Mouse (Mus musculus): ENCODE measurements around the gene Smarcc2. TPM values are rescaled to one million over a fixed set of nuclear protein-coding genes. Genes with fewer than 3 reads are reported as not detected.

Gene Smarcc2
- polyA plus RNA-seq, 1 experiment from 2014 or later: 177 TPM

DNA sequence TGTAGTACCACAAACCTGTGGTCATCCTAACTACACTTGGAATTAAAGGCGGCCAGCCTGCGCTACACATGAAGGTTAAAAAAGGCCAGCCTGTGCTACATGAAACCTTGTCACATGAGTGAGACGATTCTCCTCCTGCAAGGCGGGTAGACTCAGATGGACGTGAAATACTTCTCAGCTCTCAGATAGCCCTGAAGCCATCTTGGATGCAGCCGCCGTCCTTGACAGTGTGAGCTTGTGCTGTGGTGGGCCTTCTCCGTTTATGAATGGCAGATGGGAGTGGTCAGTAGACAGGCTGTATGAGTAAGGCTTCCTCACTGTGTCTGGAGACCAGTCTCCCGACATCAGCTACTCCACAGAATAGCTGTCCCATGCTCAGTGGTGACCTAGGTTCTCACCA lies 50.2 kb downstream of the Smarcc2 start:
- 93% methylated on average over 9 of the region's 9 CpGs for WGBS
- Histone ChIP-seq H3K4me2 (no peak overlapping the region), H3K9me3 (no peaks in the 10 kb centered on the region), H3K4me1 (replicated peaks) (no peaks in the 10 kb centered on the region), H3K4me3 (no peak overlapping the region), H3K27ac (replicated peaks) (no peak overlapping the region), H3K27me3 (no peaks in the 10 kb centered on the region), H3K9ac (no peak overlapping the region), H3K36me3 (no peaks in the 10 kb centered on the region)
- ATAC-seq (ENCODE audit: low FRiP score, low read depth): no peak

DNA sequence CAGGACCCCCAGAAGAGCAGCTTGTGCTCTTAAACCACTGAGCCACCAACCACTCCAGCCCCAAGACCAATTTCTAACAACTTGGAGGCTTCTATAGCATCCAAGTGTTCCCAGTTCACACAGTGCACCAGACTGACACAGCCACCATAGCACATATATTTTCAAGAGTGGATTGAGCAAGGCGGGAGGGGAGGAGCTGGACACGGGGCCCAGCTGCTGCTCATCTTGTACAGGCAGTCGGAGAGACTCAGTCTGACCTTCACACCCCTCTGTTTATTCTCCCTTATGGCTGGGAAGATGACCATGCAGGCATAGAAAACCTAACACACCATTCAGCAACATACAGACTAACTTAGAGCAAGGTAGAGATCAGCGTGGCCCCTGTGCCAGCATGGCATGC lies 50.8 kb downstream of the Smarcc2 start:
- Histone ChIP-seq H3K27me3 (no peaks in the 10 kb centered on the region), H3K9me3 (no peaks in the 10 kb centered on the region), H3K4me2 (no peak overlapping the region), H3K36me3 (no peaks in the 10 kb centered on the region), H3K9ac (no peak overlapping the region), H3K4me3 (no peak overlapping the region), H3K27ac (replicated peaks) (no peak overlapping the region), H3K4me1 (replicated peaks) (no peaks in the 10 kb centered on the region)
- no peak for ATAC-seq (ENCODE audit: low FRiP score, low read depth)
- WGBS: 88% methylated on average over 4 of the region's 4 CpGs

DNA sequence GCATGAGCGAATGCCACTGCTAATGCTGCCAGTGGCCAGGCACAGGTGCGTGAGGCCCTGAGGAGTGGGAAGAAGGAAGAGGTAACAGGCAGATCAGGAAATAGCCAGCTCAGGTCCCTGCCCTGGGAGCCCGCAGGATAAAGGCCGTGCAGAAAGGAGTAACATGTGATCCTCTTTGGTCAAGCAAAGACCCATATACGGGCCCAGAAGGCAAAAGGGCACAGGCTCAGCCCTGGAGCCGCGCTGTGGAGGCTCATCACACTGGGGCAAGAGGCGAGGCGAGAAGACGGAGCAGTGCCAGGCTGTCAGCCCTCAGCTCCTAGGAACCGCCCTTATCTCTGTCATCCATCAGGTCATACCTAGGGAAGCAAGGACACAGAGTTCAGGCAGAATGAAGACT lies 51.3 kb downstream of the Smarcc2 start:
- H3K4me3 ChIP-seq: no peak overlapping the region
- 85% methylated on average over 11 of the region's 11 CpGs for WGBS

DNA sequence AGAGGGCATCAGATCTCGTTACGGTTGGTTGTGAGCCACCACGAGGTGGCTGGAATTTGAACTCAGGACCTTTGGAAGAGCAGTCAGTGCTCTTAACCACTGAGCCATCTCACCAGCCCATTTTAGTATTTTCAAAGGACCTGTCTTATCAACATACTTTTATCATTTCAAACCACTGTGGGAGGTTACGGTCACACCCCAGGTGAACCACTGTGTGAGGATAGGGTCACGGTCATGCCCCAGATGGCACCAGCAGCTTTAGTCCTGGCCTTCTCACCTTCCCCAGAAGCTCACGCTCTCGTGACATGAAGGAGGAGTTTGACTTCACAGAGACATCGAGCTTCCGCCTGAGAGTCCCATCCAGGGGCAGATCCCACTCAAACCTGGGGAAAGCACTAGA lies 52.1 kb downstream of the Smarcc2 start:
- Histone ChIP-seq H3K27me3 (peaks cover 7% of the 10 kb centered on the region; the same call in 1 of the 2 replicates), H3K4me3 (no peak overlapping the region), H3K27ac (replicated peaks) (no peak overlapping the region), H3K4me2 (no peak overlapping the region), H3K9me3 (no peaks in the 10 kb centered on the region), H3K9ac (no peak overlapping the region), H3K36me3 (no peaks in the 10 kb centered on the region), H3K4me1 (replicated peaks) (no peaks in the 10 kb centered on the region)
- WGBS: 90% methylated on average over 9 of the region's 9 CpGs
- no peak for ATAC-seq (ENCODE audit: low FRiP score, low read depth)

More for the DNA sequence above, 51.3 kb downstream of the Smarcc2 start:
- Histone ChIP-seq H3K36me3 (no peaks in the 10 kb centered on the region), H3K9ac (no peak overlapping the region), H3K4me1 (replicated peaks) (no peaks in the 10 kb centered on the region), H3K4me2 (no peak overlapping the region), H3K27ac (replicated peaks) (no peak overlapping the region), H3K9me3 (no peaks in the 10 kb centered on the region), H3K27me3 (no peaks in the 10 kb centered on the region)
- no peak for ATAC-seq (ENCODE audit: low FRiP score, low read depth)

DNA sequence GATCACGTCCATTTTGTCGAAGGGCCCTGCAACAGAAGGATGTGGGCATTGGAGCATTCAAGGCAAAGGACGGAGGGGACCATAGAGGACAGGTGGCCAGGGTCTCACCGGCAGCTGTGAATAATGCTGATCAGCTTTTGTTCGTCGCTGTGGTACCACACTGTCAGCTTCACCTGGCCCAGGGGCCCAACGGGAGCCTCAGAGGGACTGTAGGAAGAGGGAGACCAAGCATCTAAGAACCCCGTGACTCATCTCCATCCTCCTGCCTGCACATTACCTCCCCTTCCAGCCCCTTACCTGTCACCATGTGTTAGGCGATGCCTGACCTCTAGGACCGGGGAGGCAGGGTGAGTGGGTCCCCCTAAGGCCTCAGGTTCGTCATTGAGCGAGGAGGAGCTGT lies 52.7 kb downstream of the Smarcc2 start:
- no peaks in the 10 kb centered on the region for H3K36me3 ChIP-seq
- WGBS: 86% methylated on average over 12 of the region's 12 CpGs
- ATAC-seq (ENCODE audit: low FRiP score, low read depth): no peak
- H3K4me2 ChIP-seq: no peak overlapping the region
- no peaks in the 10 kb centered on the region for H3K4me1 ChIP-seq (replicated peaks)
- no peak overlapping the region for H3K27ac ChIP-seq (replicated peaks)
- H3K9me3 ChIP-seq: no peaks in the 10 kb centered on the region
- no peak overlapping the region for H3K4me3 ChIP-seq
- H3K9ac ChIP-seq: no peak overlapping the region
- peaks cover 12% of the 10 kb centered on the region for H3K27me3 ChIP-seq

DNA sequence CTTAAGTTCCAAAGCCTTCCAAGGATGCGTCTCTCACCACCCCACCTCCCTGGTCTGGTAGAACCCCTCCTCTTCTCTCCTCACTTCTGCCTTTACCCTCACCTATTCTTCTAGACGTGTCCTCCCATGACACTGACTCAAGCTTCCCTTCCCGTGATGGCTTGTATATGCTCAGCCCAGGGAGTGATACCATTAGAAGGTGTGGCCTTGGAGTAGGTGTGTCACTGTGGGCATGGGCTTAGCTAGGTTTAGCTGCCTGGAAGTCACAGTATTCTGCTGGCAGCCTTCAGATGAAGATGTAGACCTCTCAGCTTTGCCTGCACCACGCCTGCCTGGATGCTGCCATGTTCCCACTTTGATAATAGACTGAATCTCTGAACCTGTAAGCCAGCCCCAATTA lies 56.0 kb downstream of the Smarcc2 start:
- Histone ChIP-seq H3K27me3 (peaks cover 27% of the 10 kb centered on the region), H3K4me3 (no peak overlapping the region), H3K9me3 (no peaks in the 10 kb centered on the region), H3K27ac (replicated peaks) (no peak overlapping the region), H3K36me3 (no peaks in the 10 kb centered on the region), H3K4me1 (replicated peaks) (no peaks in the 10 kb centered on the region), H3K4me2 (no peak overlapping the region), H3K9ac (no peak overlapping the region)
- no peak for ATAC-seq (ENCODE audit: low FRiP score, low read depth)
- 83% methylated on average over 4 of the region's 4 CpGs for WGBS

DNA sequence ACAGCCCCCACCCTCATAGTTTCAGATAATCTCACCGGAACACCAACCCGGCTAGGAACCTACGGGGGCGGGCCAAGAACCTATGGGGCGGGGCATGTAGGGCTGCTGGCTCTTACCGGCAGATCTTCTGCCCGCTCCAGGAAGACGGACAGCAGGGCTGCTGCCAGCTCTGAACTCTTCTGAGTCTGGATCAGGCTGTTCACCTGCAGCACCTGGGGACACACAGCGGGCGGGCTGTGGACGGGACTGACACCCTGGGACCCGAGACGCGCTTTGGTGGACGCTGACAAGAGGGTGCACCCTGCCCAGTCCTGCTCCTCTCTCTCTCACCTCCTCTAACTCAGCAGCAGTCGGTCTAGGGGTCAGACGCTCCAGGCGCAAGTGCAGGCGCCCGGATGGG lies 57.0 kb downstream of the Smarcc2 start:
- no peaks in the 10 kb centered on the region for H3K9me3 ChIP-seq
- 20% methylated on average over 20 of the region's 20 CpGs for WGBS
- peaks cover 27% of the 10 kb centered on the region for H3K27me3 ChIP-seq
- H3K9ac ChIP-seq: no peak overlapping the region
- H3K4me2 ChIP-seq: peak overlapping the region; percentile 19; the same call in 1 of the 2 replicates
- no peaks in the 10 kb centered on the region for H3K4me1 ChIP-seq (replicated peaks)
- H3K4me3 ChIP-seq: no peak overlapping the region
- peak; percentile 28; the same call in 1 of the 2 replicates for ATAC-seq (ENCODE audit: low FRiP score, low read depth)
- H3K36me3 ChIP-seq: no peaks in the 10 kb centered on the region
- H3K27ac ChIP-seq (replicated peaks): no peak overlapping the region

DNA sequence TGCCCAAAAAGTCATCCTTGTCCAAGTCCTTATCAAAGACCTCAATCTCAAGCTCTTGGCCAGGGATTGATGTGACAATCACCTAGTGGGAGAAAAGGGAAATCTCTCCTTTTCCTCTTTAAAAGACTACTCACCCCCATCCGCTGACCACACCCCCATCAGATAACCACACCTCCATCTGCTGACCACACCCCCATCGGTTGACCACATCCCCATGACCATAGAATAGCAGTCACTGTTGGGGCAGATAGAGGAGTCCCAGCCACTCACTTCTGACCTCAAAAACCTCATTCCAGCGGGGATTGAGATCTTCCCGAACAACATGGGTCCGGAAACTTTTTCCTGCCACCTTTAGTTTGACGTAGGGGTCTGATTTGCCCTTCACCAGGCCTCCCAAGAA lies 57.6 kb downstream of the Smarcc2 start:
- Histone ChIP-seq H3K27ac (replicated peaks) (no peak overlapping the region), H3K4me3 (no peak overlapping the region), H3K4me1 (replicated peaks) (no peaks in the 10 kb centered on the region), H3K36me3 (no peaks in the 10 kb centered on the region), H3K9me3 (no peaks in the 10 kb centered on the region), H3K4me2 (no peak overlapping the region), H3K9ac (no peak overlapping the region), H3K27me3 (peaks cover 27% of the 10 kb centered on the region)
- no peak for ATAC-seq (ENCODE audit: low FRiP score, low read depth)
- WGBS: 27% methylated on average over 6 of the region's 6 CpGs

DNA sequence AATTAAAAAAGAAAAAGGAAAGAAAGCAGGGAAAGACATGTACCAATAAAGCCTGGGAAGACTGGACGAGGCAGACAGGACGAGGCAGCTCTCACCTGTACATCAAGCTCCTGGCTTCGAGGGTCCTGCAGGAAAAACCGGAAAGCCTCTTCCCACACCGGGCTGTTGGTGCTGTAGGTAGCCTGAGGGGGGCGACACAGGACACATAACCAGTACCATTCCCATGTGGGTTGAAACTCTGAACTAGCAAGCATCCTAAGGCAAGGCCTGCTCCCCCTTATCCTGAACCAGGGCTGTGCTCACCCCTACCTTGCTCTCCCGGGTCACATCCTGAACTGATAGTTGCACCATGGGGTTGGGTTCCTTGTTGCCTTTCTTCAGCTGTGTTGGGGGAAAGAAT lies 59.8 kb downstream of the Smarcc2 start:
- ATAC-seq (ENCODE audit: low FRiP score, low read depth): no peak
- no peak overlapping the region for H3K4me2 ChIP-seq
- no peak overlapping the region for H3K27ac ChIP-seq (replicated peaks)
- H3K9me3 ChIP-seq: no peaks in the 10 kb centered on the region
- no peak overlapping the region for H3K9ac ChIP-seq
- WGBS: 67% methylated on average over 7 of the region's 7 CpGs
- peaks cover 27% of the 10 kb centered on the region for H3K27me3 ChIP-seq
- H3K4me3 ChIP-seq: no peak overlapping the region
- peaks cover under 1% of the 10 kb centered on the region; the same call in 1 of the 2 replicates for H3K4me1 ChIP-seq (replicated peaks)
- H3K36me3 ChIP-seq: no peaks in the 10 kb centered on the region

DNA sequence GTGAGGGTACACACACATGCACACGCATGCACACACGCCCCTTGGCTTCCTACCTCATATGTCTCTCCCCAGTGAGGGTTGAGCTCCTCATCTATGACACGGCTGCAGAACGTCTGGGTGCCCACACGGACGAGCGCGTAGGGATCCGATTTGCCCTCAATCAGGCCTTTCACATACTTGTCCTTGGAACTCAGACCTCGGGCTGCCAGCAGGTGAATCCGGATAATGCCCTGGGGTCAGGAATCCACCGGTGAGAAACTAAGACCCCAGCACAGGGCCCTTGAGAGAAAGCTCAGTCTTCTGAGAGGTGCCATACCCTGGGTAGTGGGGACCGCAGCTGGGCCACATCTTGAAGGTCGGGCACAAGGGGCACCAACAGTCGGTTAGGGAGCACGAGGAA lies 61.5 kb downstream of the Smarcc2 start:
- Histone ChIP-seq H3K27ac (replicated peaks) (no peak overlapping the region), H3K4me1 (replicated peaks) (peaks cover 16% of the 10 kb centered on the region), H3K4me2 (no peak overlapping the region), H3K27me3 (peaks cover 25% of the 10 kb centered on the region), H3K36me3 (no peaks in the 10 kb centered on the region), H3K9me3 (no peaks in the 10 kb centered on the region), H3K4me3 (no peak overlapping the region), H3K9ac (no peak overlapping the region)
- 89% methylated on average over 16 of the region's 16 CpGs for WGBS
- ATAC-seq (ENCODE audit: low FRiP score, low read depth): no peak

DNA sequence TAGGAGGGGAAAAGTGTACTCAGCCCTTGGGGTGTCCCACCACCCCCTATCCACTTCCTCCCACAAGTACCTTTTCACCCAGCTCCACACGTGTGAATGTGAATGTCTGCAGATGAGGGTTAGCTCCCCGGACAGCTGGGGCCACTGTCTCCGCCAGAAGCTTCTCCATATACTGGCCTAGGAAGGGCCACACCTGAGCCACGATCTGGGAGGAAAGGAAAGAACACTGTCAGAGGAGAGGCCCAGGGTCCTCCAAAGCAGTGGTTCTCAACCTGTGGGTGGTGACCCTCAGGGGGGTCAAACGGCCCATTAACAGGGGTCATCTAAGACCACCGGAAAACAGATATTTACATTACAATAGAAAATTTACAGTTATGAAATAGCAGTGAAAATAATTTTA lies 63.3 kb downstream of the Smarcc2 start:
- no peak for ATAC-seq (ENCODE audit: low FRiP score, low read depth)
- H3K27me3 ChIP-seq: peaks cover 9% of the 10 kb centered on the region; the same call in 1 of the 2 replicates

DNA sequence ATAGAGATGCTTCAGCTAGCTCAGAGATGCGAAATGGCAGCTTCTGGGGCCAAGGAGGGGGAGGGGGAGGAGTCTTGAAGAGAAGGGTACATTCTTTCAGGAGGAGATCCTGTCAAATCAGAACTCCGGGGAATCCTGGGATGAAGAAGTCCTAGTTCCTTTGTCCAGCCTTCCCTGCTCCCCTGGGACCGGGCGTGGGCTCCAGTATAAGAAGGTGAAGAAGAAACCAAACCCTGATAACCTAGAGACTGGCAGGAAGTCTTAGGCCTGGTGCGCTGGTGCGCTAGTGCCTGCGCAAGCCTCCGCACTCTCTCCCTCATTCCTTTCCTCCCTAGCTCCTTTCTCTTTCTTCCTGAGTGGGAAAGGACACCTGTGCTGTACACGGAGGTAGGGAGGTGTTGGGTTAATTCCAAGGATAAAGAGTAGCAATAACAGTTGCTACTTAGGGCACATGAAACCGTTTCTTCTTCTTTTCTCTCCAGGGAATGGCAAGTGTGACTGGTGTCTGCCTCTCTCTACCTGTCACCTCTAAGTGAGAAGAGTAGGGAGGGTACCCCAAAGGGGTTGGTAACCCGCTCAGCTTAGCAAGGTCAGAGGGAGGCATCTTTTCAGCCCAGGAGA lies 65.2 kb downstream of the Smarcc2 start:
- WGBS: 11% methylated on average over 11 of the region's 11 CpGs
- Histone ChIP-seq H3K27ac (replicated peaks) (peak overlapping the region; percentile 40), H3K36me3 (no peaks in the 10 kb centered on the region), H3K4me1 (replicated peaks) (peaks cover 27% of the 10 kb centered on the region), H3K4me2 (peak overlapping the region; percentile 99), H3K27me3 (no peaks in the 10 kb centered on the region), H3K9ac (peak overlapping the region; percentile 65), H3K9me3 (no peaks in the 10 kb centered on the region), H3K4me3 (peak overlapping the region; percentile 77)
- ATAC-seq (ENCODE audit: low FRiP score, low read depth): no peak

More for the DNA sequence above, 63.3 kb downstream of the Smarcc2 start:
- H3K27ac ChIP-seq (replicated peaks): no peak overlapping the region
- H3K36me3 ChIP-seq: no peaks in the 10 kb centered on the region
- no peaks in the 10 kb centered on the region for H3K9me3 ChIP-seq
- H3K9ac ChIP-seq: no peak overlapping the region
- H3K4me3 ChIP-seq: no peak overlapping the region
- H3K4me1 ChIP-seq (replicated peaks): peaks cover 27% of the 10 kb centered on the region
- H3K4me2 ChIP-seq: no peak overlapping the region
- WGBS: 81% methylated on average over 6 of the region's 6 CpGs

Measured in hindbrain, embryonic 15.5 days (tissue).